Mouse (Mus musculus) urinary bladder, adult 18-20 months (tissue): Measurements from ENCODE around the gene Prss48.

Source experiments
- DNase-seq, 2 experiments: peaks; one replicate each; pipeline ENCODE4 v3.0.0; 2022; ENCODE audit warnings: low spot score in 2 of 2, mixed read lengths in 2 of 2

The Prss48 gene

GRCm38 (mm10) chr3:86002423-86002822, at the start of gene Prss48:
Prss48 (minus strand) TSS chr3:86002491.
- no peak for DNase-seq

- no peak for DNase-seq
These were observed 46.8 kb upstream of the Prss48 start for GRCm38 (mm10) chr3:86049041-86049440.

- no peak for DNase-seq
These were observed 45.6 kb upstream of the Prss48 start for GRCm38 (mm10) chr3:86047686-86048408.

DNA sequence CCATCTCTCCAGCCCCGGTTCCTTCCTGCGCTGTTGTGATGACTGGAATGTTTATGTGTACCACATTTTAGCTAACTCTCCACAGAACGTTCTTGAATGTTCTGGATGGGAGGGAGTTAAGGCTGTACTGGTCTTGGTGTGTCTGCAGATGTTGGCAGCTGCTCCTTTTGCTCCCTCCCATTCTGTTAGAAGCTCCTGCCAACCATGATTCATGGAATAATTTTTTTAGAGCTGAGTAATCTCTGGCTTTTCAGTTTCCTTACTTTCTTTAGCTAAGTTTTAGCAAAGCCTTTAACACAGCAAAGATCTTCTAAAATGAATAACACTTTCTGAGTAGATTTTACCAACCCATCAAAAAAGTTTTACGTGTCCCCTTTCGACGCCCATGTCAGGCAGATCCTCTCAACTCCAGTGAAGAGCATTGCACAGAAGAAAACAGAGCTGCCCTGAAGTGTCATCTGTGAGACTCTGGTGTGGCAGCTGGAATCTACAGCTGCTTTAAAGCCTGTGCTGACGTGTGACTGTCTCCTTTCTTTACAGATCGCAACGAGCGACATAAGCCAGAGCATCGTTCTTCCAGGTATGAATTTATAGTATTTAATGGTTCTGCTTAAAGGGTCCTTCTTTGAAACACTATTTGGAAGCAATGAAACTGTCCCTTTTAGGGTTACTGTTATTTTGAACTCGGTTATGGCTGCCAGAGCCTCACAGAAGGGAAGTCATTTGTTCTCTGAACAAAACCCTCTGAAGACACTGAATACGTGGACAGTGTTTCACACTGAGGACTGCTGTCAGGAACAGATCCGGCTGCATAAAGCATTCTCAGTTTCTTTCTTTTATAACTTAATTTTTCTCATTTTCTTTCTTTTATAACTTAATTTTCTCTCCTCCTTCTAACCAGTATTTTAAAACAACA, 38.3 kb upstream of the Prss48 start:
- peak in 1 of 2 experiments; percentile 34 for DNase-seq

GRCm38 (mm10) chr3:86038648-86039047, 36.4 kb upstream of the Prss48 start:
- peak in 1 of 2 experiments; percentile 45 for DNase-seq

GRCm38 (mm10) chr3:86037926-86038484, 35.7 kb upstream of the Prss48 start:
- no peak for DNase-seq

- no peak for DNase-seq
These were observed 31.3 kb upstream of the Prss48 start for GRCm38 (mm10) chr3:86033455-86034090.

DNA sequence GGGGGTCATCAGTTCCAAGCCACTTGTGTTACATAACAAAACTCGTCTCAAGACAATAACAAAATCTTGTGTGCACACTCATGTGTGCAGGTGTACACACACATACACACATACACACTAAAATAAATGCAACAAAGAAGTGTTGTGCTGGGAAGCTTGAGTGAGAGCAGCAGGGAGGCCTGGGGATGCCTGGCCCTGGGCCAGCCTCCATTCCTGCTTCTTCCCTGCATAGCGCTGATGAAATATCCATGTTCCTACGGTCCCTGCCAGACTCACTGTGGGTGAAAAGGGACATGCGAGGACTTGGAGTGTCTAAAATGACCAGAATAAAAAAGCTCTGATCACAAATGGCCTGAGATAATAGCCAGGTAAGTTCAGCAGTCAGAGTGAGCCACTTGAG, 28.3 kb upstream of the Prss48 start:
- DNase-seq: no peak

DNA sequence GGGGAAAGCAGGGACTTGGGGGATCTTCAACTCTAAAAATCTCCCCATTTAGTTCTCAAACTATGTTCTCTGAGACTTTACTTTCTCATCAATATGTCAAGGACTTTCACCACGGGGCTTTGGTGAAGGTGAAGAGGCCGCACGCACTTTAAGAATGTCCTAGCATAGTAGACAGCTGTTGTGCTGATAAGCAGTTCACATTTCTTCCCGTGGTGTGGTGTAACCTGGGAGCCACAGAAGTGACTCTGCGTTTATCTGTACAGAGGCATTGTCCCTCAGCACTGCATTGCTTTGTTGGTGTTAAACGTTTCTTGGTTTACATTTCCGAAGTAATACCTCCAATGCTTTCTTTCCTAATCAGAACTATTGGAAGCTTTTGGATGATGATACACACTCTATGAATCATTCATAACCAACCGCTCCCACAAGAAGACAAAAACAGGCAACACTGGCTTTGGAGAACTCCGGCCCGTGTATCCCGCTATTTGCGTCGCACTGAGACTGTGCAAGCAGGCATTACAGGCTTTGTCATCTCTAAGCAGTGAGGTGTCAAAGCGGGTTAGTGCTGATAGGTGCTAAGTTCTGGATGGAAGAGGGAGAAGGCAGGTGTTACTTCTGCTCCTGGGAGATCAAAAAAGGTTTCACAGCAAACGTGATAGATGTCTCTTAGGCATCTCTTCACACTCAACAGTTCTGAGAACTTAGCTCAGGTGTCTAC, 26.5 kb upstream of the Prss48 start:
- DNase-seq: no peak

GRCm38 (mm10) chr3:86025341-86026137, 23.2 kb upstream of the Prss48 start:
- no peak for DNase-seq

DNA sequence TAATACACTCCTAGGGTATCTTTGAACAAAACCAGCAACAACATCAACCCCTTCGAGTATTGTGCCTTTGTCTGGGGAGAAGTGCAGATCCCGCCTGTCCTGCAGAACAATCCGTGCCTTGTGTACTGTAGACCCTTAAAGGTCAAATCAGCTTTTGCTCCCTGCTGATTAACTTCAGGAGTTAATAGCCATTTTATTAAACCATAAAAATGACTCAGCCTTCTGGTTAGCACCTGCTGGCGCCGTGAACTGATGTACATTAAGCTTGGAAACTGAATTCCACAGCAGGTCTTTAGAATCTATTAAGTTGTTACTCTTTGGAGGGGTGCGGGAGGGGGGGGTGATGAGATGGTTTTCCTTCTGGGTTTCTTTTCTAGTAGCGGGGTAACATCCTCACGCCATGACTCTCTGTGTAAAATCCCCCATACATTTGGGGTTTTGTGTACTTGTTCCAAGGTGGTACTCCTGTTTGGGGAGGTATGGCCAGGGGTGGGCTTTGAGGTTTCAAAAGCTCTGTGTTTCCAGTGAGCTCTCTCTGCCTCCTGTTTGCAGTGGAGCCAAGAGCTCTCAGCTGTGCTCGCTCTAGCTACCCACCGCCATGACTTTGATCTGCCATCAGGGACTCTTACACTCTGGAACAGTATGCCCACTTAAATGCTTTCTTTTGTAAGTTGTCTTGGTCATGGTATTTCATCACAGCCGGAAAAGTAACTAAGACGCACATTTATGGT, 21.9 kb upstream of the Prss48 start:
- DNase-seq: no peak

- no peak for DNase-seq
These were observed 19.4 kb upstream of the Prss48 start for GRCm38 (mm10) chr3:86021651-86022050.

DNA sequence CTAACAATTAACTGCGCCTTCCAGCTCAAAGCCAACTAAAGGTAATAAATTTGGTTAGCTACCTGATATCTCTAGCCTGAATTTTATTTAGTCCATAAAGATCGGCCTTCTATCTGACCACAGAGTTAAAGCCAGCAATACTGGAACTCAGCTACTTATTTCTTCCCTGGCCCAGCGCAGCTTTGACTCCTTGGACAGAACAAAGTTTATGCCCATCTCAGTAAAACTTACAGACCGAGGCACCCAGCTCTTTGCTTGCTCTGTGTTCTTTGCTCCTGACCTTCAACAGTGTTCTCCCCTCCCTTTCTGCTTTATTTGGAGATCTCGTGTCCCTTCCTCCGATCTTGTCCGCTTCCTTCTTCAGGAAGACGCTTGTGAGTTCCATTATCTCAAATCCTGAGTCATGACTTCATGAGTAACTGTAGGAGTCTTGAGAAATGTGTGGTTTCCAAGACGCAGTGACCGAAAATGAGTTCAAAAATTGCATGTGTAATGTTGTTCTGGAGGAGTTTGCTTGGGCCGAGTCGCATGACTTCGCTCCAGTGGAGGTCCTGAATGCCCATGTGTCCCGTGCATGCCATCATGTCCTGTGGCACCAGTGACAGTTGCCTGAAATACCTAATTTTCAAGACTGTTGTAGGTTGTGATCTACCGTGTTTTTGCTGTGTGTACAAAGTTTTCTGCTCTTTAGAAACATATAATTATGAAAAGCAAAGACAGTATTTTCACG, 18.8 kb upstream of the Prss48 start:
- DNase-seq: no peak

DNA sequence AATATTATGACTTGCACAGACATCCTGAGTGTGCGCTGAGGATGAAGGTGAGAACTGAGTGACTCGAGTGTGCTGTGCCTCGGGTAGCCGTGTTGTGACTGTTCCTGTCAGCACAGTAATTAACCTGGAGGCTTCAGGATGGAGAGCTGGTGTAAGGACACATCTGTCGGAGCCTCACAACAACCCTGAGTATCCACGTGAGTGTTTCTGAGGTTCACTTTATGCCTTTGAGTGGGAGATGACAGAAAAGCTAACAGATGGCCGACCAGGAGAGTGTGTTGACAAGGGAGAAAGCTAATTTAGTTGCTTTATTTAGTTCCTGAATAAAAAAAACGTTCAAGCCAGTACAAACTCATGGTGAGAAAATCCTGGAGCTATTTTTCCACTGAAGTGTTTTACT, 15.2 kb upstream of the Prss48 start:
- DNase-seq: no peak

DNA sequence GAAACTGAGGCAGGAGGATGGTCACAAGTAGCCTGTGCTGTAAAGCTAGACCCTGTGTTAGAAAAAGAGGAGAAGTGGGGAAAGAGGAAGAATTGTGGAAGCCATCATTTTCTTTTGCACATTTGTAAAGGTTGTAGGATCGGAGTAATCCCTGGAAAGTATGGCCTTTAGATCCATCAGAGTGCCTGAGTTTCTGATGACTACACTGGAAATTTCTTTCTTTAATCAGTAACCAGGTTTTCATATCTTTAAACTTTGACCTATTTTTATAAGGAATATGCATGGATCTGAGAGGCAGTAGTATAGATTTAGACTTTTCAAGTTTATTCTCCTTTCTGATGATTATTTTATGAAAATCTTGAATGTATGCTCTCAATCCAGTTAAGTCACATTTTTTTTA, 14.7 kb upstream of the Prss48 start:
- no peak for DNase-seq

- DNase-seq: no peak
These were observed 11.5 kb upstream of the Prss48 start for GRCm38 (mm10) chr3:86013837-86014236.

GRCm38 (mm10) chr3:86011833-86012232, 9.5 kb upstream of the Prss48 start:
- DNase-seq: no peak

- no peak for DNase-seq
These were observed 9.1 kb upstream of the Prss48 start for GRCm38 (mm10) chr3:86011373-86011772.

DNA sequence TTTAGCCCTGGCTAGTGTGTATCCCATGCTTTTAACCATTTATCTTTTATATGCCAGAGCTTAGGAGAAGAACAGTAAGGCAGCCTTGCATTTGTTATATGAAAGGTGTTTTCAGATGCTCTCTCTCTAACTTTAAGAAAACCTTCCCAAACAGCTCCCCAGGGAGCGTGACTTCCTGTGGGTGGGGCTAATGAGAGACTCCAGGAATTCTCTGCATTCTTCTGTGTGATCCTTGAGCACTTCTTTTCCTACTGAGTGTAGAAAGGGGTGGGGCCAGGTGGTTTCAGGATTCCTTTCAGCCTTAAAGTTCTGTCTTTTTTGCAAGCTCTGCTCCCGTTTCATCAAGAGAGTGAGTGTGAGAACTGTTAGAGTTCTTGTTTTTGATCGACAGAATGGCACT, 8.3 kb upstream of the Prss48 start:
- no peak for DNase-seq
